Mouse (Mus musculus) forelimb bud, embryonic 11.5 days (tissue): ENCODE data around the gene Olfr850.

Source experiments
- DNase-seq: peaks from one replicate; pipeline ENCODE4 v3.0.0-alpha.2; 2012; ENCODE audit warnings: low read depth, low spot score

The Olfr850 gene

DNA sequence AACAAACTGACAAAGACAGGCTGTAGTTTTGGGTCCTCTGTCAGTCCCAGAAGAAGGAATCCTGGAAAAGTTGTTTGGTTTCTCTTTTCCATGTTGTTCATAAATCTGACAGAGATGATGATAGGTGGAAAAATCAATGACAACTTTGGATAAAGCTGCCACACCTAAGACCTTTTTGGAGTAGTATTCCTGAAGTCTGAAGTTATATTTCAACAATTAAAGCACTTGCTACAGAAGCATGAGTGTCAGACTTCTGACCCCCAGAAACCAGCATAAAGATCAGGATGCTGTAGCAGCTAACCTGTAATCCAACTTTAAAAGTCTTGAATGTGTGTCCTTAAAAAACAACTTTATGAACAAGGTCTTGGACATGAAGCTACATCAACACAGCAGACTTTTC, at the start of gene Olfr850:
TSS of gene Olfr850 (minus strand) at position 101 of the 400 bp plus-strand sequence.
- no peak for DNase-seq

DNA sequence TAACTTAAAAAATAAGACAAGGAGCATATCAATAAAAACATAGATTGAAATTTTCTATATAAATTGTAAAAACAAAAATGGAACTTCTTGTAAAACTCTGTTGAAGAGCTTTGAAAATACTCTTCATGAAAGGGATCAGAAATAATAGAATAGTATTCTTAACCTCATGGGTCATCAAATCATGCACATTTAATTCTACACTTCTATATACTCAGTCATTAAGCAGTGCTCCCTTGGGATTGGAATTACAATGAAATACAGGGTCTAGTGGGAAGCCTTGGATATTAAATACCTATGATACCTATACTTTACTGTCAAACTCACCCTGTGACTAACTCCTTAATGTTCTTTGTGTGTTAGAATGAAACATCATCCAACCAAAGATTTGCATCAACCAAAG, 14.9 kb upstream of the Olfr850 start, which contains the start of gene Olfr851:
TSS of gene Olfr851 (plus strand) at position 301 of the 400 bp plus-strand sequence.
- no peak for DNase-seq

GRCm38 (mm10) chr9:19439966-19440365, 38.1 kb downstream of the Olfr850 start, which contains the start of gene Olfr849:
TSS of gene Olfr849 (plus strand) at chr9:19440266.
- no peak for DNase-seq
